Mouse (Mus musculus): Measurements from ENCODE around the gene Ccl28. TPM values are rescaled to one million over a fixed set of nuclear protein-coding genes. Genes with fewer than 3 reads are reported as not detected.
A peak's percentile ranks its signal among the peaks of the same experiment; 100 is the strongest.
"Not testable (repeated sequence)": the region's sequence is repeated elsewhere in the genome, so short reads cannot be mapped to it uniquely, and the experiment has no call there.

Ccl28 gene
- total RNA-seq, 2 experiments from 2014 or later, result 0.16 to 0.27 TPM

DNA sequence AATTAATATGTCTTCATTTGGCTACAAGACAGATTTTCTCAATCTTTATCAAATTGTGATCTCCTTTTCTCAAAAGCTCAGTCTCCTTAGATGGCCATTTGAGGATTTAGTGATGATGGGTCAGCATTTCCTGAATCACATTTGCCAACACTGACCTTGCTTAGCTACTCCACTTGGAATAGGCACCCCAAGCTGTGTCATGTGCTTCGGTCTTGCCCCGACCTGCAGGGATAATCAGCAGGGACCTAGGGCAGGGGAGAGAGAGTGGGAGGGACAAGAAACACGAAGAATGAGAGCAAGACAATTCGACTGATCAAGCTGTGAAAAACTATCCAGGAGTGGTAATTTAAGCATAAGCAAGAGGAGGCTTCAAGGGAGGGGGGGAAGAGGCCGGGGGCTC lies 21.1 kb downstream of the Ccl28 start:
- no peak for DNase-seq
- intact Hi-C loops (cut with DNase I; ENCODE audit: low total_unique reads), result loop anchor here (10.0 kb wide), 2 partner anchors 90 to 160 kb away; no protein-coding TSS in a partner anchor

DNA sequence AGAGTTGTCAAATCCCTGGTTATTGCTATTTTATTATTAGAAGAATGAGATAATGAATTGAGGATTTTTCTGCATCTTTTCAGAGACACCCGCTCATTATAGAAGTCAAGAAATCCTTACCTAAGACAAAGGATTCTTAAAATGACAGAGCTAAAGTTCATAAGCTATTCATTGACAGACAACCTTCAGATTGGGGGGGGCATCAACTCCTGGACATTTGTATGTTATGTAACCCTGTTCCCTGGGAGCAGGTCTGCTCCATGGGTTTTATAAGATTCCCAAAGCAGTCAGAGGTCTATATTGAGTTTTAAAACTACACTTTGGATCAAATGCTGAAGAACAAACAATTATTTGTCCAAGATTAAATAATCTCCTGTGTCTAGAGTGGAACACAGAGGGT lies 22.9 kb downstream of the Ccl28 start:
- intact Hi-C loops (cut with DNase I; ENCODE audit: low total_unique reads), result loop anchor here (10.0 kb wide), 2 partner anchors 88 to 158 kb away; no protein-coding TSS in a partner anchor
- no peak for DNase-seq

GRCm38 (mm10) chr13:119648891-119649698 lies 25.5 kb downstream of the Ccl28 start:
- DNase-seq, result no peak
- intact Hi-C loops (cut with DNase I; ENCODE audit: low total_unique reads), result loop anchor here (10.0 kb wide), 2 partner anchors 86 to 156 kb away; no protein-coding TSS in a partner anchor

- intact Hi-C loops (cut with DNase I; ENCODE audit: low total_unique reads), result loop anchor here (10.0 kb wide), 2 partner anchors 85 to 155 kb away; no protein-coding TSS in a partner anchor
- no peak for DNase-seq
Observed at GRCm38 (mm10) chr13:119649699-119650046, 26.1 kb downstream of the Ccl28 start.

DNA sequence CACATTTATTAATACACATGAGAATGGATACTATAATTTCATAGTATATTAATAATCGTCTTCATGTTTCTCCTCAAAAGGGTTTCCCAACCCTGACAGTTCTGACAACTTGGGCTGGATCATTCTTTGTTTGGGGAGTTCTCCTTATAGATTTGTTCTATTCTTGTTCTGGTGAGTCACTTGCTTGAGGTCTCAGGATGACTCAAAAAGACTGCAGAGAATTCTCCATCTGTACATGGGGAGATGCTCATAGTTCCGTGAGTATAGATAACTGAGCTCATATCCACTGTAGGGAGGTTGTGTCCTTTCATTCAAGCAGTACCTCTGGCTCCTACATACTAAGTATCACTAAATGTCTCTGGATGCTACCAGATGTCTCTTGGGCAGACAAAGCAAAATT lies 31.1 kb downstream of the Ccl28 start:
- intact Hi-C loops (cut with DNase I; ENCODE audit: low total_unique reads), result no loop called here
- no peak for DNase-seq

DNA sequence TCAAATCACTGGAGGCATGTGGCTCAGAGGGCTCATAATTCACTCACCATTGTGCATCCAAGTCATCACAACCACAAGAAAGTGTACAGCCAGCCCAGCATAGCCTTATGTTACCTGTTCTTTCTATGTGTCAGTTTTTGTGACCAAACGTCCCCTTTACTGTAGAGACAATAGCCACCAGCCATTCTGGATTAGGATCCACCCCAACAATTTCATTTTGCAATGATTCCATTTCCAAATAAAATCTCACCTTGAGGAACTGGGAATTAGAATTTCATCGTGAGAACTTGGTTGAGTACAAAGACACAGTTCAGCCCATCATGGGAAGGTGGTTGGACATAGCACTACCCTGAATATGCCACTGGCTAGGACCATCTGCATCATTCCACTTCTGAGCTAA lies 32.6 kb downstream of the Ccl28 start:
- DNase-seq, result no peak
- intact Hi-C loops (cut with DNase I; ENCODE audit: low total_unique reads), result no loop called here

GRCm38 (mm10) chr13:119656846-119657416 lies 33.3 kb downstream of the Ccl28 start:
- intact Hi-C loops (cut with DNase I; ENCODE audit: low total_unique reads), result no loop called here
- no peak for DNase-seq

DNA sequence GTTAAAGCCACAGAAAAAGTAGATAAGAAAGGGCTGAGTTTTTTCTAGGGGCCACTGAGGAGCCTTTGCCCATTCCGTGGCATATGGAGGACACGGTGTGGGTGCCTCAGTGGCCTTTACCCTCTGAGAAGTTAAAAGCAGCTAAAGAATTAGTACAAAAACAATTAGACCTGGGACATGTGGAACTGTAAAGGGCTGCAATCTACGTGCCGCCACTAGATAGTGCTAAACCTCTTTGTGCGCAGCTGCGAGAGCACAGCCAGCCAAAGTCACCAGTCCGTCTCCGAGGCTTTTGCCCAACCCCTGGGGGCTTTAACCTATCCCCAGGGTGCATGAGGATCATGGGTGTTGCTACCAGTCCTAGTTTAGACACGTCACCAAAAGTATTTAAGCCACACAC lies 37.8 kb downstream of the Ccl28 start:
- intact Hi-C loops (cut with DNase I; ENCODE audit: low total_unique reads); DNase-seq: not testable (repeated sequence)

GRCm38 (mm10) chr13:119678794-119679193 lies 55.2 kb downstream of the Ccl28 start:
- intact Hi-C loops (cut with DNase I; ENCODE audit: low total_unique reads), result no loop called here
- DNase-seq, result no peak

DNA sequence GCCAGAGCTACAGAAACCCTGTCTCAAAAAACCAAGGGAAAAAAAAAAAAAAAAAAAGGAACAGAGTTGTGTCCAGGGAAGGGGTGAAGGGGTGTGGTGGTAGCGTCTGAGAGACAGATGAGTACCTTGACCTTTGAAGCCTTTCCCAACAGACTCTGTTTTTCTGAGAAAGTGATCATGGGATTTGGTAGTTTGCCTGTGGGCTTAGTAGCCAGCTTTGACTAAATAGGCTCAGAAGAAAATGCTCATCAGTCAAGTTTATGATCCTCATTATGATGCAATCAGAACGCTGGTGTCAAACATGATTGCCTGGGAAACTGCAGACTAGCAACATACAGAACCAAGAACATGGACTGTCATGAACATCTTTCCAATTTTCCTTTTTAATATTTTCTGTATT lies 56.1 kb downstream of the Ccl28 start:
- no peak for DNase-seq
- intact Hi-C loops (cut with DNase I; ENCODE audit: low total_unique reads), result no loop called here

GRCm38 (mm10) chr13:119681161-119681560 lies 57.5 kb downstream of the Ccl28 start:
- DNase-seq, result no peak
- intact Hi-C loops (cut with DNase I; ENCODE audit: low total_unique reads), result no loop called here

- intact Hi-C loops (cut with DNase I; ENCODE audit: low total_unique reads), result no loop called here
- DNase-seq, result no peak
Observed at GRCm38 (mm10) chr13:119684416-119685177, 61.0 kb downstream of the Ccl28 start.

- no peak for DNase-seq
- intact Hi-C loops (cut with DNase I; ENCODE audit: low total_unique reads), result no loop called here
Observed at GRCm38 (mm10) chr13:119689709-119690038, 66.1 kb downstream of the Ccl28 start.

GRCm38 (mm10) chr13:119690039-119690728 lies 66.6 kb downstream of the Ccl28 start, which contains the start of gene Hmgcs1:
Gene Hmgcs1, plus strand, starts transcription at chr13:119690379.
- peak; percentile 99 for DNase-seq
- intact Hi-C loops (cut with DNase I; ENCODE audit: low total_unique reads), result no loop called here

DNA sequence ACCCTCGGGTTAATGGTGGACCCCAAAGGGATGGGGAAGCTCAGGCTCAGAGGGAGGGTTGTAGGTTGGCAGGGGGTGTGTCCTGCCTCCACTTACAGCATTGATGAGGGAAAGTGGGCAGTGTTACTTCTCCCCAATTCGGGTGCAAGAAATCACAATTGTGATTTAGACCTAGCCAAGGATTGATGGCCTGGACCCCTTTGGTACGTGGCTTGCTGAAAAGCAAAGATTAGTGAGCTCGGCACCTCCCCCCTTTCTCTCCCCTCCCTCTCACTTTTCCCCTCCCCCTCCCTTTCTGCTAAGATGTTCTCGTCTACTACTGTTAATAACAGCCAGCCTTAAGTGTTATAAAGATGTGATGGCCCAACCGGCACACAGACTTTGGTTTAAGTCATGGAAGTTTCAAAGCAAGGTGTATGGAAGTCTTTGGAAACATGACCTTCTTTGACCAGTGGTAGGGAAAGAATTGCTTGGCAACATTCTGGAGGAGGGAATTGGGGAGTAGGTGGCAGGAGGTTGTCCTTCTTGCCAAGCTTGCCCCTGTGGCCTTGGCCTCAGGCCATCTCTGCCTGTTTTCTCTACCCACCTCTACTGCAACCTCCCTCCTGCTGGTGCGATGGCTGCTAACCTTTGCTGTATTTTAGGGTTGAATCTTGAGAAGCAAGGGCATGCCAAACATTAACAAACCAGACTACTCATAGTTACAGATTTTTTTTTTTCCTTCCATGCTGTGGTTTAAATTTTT lies 67.4 kb downstream of the Ccl28 start:
- intact Hi-C loops (cut with DNase I; ENCODE audit: low total_unique reads), result no loop called here
- no peak for DNase-seq

DNA sequence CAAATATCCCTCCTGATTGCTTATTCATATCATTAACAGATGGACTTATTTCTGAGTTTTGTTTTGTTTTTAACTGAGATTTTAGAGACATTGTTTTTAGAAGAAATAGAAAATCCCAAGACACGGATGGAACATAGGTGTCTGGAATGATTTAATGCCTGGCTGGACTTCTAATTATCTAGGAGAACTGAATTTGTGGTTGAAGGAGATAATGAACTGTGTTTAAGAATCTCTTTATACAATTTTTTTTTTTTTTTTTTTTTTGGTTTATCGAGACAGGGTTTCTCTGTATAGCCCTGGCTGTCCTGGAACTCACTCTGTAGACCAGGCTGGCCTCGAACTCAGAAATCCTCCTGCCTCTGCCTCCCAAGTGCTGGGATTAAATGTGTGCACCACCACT lies 68.3 kb downstream of the Ccl28 start:
- DNase-seq; intact Hi-C loops (cut with DNase I; ENCODE audit: low total_unique reads): not testable (repeated sequence)

GRCm38 (mm10) chr13:119695676-119696075 lies 72.1 kb downstream of the Ccl28 start:
- DNase-seq, result no peak
- intact Hi-C loops (cut with DNase I; ENCODE audit: low total_unique reads), result no loop called here

GRCm38 (mm10) chr13:119696496-119696895 lies 72.9 kb downstream of the Ccl28 start:
- DNase-seq, result no peak
- intact Hi-C loops (cut with DNase I; ENCODE audit: low total_unique reads), result no loop called here

DNA sequence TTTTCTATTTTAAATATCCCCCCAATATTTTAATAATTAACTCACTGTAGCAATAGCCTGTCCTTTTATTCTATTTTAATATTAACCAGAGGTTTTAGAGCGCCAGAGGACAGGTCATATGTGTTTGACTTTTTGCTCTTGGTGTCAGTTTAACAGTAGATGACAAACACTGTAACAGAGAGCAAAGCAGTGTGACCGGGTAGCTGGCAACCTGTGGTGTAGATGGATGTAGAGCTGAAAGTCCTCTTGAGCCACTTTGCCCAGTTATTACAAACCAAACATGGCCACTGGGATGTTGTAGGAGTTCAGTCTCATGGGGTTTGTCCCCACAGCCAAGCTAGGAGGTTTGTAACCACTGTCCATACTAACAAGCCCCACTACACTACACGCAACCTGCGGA lies 74.8 kb downstream of the Ccl28 start:
- DNase-seq, result no peak
- intact Hi-C loops (cut with DNase I; ENCODE audit: low total_unique reads), result no loop called here
